Comparison of ENCODE assay signal across 19 mouse cellular contexts in genomic region chr6:134502335-134502734, GRCm38 (mm10).
DNase-seq lines count a peak whose midpoint lies in the region; ATAC-seq and TF ChIP-seq lines count a peak whose summit lies in the region.
"Had no signal": no experiment of that assay in that cellular context is flagged by ENCODE, and none has a peak within 500 bp of the region (broad histone marks: within the 10 kb centered on the region; RNA-seq: fewer than 3 reads in every experiment).

No protein-coding gene starts in this region.

- H3K4me2 ChIP-seq in embryonic facial prominence, embryonic 15.5 days (replicated peaks): no peak overlapping the region
- H3K4me2 ChIP-seq in heart, embryonic 13.5 days: peak overlapping the region; percentile 23; the same call in 1 of the 2 replicates
- no peak overlapping the region; the same call in 1 of the 2 replicates for H3K4me2 ChIP-seq in heart, embryonic 11.5 days
- no peak overlapping the region for H3K4me2 ChIP-seq in kidney, embryonic 15.5 days
- H3K4me2 ChIP-seq in lung, postnatal 0 days (replicated peaks; ENCODE audit: low read depth, low read length): no peak overlapping the region
- H3K4me2 ChIP-seq: forebrain, embryonic 15.5 days; hindbrain, embryonic 13.5 days had no signal

- H3K4me3 ChIP-seq in embryonic facial prominence, embryonic 15.5 days (replicated peaks): no peak overlapping the region
- no peak overlapping the region for H3K4me3 ChIP-seq in embryonic facial prominence, embryonic 10.5 days
- no peak overlapping the region for H3K4me3 ChIP-seq in heart, embryonic 13.5 days
- no peak overlapping the region for H3K4me3 ChIP-seq in heart, embryonic 11.5 days (ENCODE audit: low read depth, low read length)
- H3K4me3 ChIP-seq in kidney, embryonic 15.5 days (replicated peaks): no peak overlapping the region
- no peak overlapping the region for H3K4me3 ChIP-seq in lung, postnatal 0 days (ENCODE audit: low read depth, low read length)
- H3K4me3 ChIP-seq: forebrain, embryonic 15.5 days; hindbrain, embryonic 13.5 days had no signal

- H3K27me3 ChIP-seq in embryonic facial prominence, embryonic 15.5 days: no peaks in the 10 kb centered on the region
- no peaks in the 10 kb centered on the region for H3K27me3 ChIP-seq in embryonic facial prominence, embryonic 10.5 days (replicated peaks; ENCODE audit: low read depth, poor library complexity, severe bottlenecking)
- no peaks in the 10 kb centered on the region for H3K27me3 ChIP-seq in heart, embryonic 13.5 days (replicated peaks)
- H3K27me3 ChIP-seq in heart, embryonic 11.5 days (ENCODE audit: control insufficient read depth, insufficient read depth, low read length): no peaks in the 10 kb centered on the region
- H3K27me3 ChIP-seq in kidney, embryonic 15.5 days: no peaks in the 10 kb centered on the region
- H3K27me3 ChIP-seq in lung, postnatal 0 days (replicated peaks; ENCODE audit: insufficient read depth, low read length): no peaks in the 10 kb centered on the region
- H3K27me3 ChIP-seq: forebrain, embryonic 15.5 days; hindbrain, embryonic 13.5 days had no signal

- 0 out of 2 replicates have a peak overlapping the region, but pooled peaks have one; percentile 5 for H3K27ac ChIP-seq in embryonic facial prominence, embryonic 15.5 days (replicated peaks)
- H3K27ac ChIP-seq in embryonic facial prominence, embryonic 10.5 days (replicated peaks): no peak overlapping the region
- H3K27ac ChIP-seq in heart, embryonic 13.5 days (replicated peaks): no peak overlapping the region
- H3K27ac ChIP-seq in heart, embryonic 11.5 days (ENCODE audit: low read depth, low read length): no peak overlapping the region
- peak overlapping the region; percentile 32; the same call in 1 of the 2 replicates for H3K27ac ChIP-seq in kidney, embryonic 15.5 days
- H3K27ac ChIP-seq in lung, postnatal 0 days (ENCODE audit: low read length): no peak overlapping the region
- H3K27ac ChIP-seq: hindbrain, embryonic 13.5 days; hindbrain, postnatal 0 days had no signal

- WGBS in embryonic facial prominence, embryonic 15.5 days: 67% methylated on average over 7 of the region's 7 CpGs
- 77% methylated on average over 7 of the region's 7 CpGs for WGBS in embryonic facial prominence, embryonic 10.5 days
- WGBS in heart, embryonic 13.5 days: 41% methylated on average over 7 of the region's 7 CpGs
- 53% methylated on average over 7 of the region's 7 CpGs for WGBS in heart, embryonic 11.5 days (ENCODE audit: insufficient replicate concordance)
- 59% methylated on average over 7 of the region's 7 CpGs for WGBS in kidney, embryonic 15.5 days
- WGBS in lung, postnatal 0 days: 70% methylated on average over 7 of the region's 7 CpGs

- no peak for DNase-seq in embryonic facial prominence, embryonic 10.5 days (ENCODE audit: low spot score)
- no peak for DNase-seq in kidney, postnatal 14 days
- DNase-seq in lung, postnatal 10 days: peak; percentile 27
- DNase-seq in lung, postnatal 0 days (ENCODE audit: low spot score): no peak
- DNase-seq: adrenal gland, adult 8-10 months; adrenal gland, postnatal 36 days; B cell, adult 2 months; cerebellum, adult 2 months; cerebellum, postnatal 10 days; gastrocnemius, postnatal 14 days had no signal

- H3K9ac ChIP-seq in embryonic facial prominence, embryonic 15.5 days: no peak overlapping the region
- H3K9ac ChIP-seq in heart, embryonic 13.5 days: no peak overlapping the region
- no peak overlapping the region for H3K9ac ChIP-seq in heart, embryonic 11.5 days (ENCODE audit: low read depth, low read length)
- no peak overlapping the region for H3K9ac ChIP-seq in kidney, embryonic 15.5 days
- no peak overlapping the region for H3K9ac ChIP-seq in lung, postnatal 0 days (replicated peaks; ENCODE audit: low read depth)
- H3K9ac ChIP-seq: forebrain, embryonic 15.5 days; hindbrain, embryonic 13.5 days had no signal

- TF ChIP-seq EP300 in lung, postnatal 0 days (IDR thresholded peaks at IDR 0.05): no peak

- no peak for ATAC-seq in embryonic facial prominence, embryonic 15.5 days (ENCODE audit: insufficient number of reproducible peaks, low FRiP score, low TSS enrichment, low read depth)
- ATAC-seq in heart, embryonic 13.5 days (ENCODE audit: extremely low read depth, insufficient number of reproducible peaks, low FRiP score, low TSS enrichment): no peak
- ATAC-seq in heart, embryonic 11.5 days (replicated peaks; ENCODE audit: insufficient number of reproducible peaks, low FRiP score, low TSS enrichment): no peak
- no peak for ATAC-seq in kidney, embryonic 15.5 days (replicated peaks; ENCODE audit: low FRiP score)
- ATAC-seq in lung, postnatal 0 days: no peak
- ATAC-seq: CD4-positive, CD25-positive, alpha-beta regulatory T cell, adult 4 months; forebrain, embryonic 15.5 days; hindbrain, postnatal 0 days had no signal

- peaks cover 26% of the 10 kb centered on the region for H3K36me3 ChIP-seq in embryonic facial prominence, embryonic 15.5 days
- H3K36me3 ChIP-seq in embryonic facial prominence, embryonic 10.5 days (replicated peaks): peaks cover 69% of the 10 kb centered on the region
- peaks cover 36% of the 10 kb centered on the region for H3K36me3 ChIP-seq in heart, embryonic 13.5 days
- H3K36me3 ChIP-seq in heart, embryonic 11.5 days (ENCODE audit: control insufficient read depth, insufficient read depth, low read length): peaks cover 3% of the 10 kb centered on the region; the same call in 1 of the 2 replicates
- peaks cover 57% of the 10 kb centered on the region for H3K36me3 ChIP-seq in kidney, embryonic 15.5 days
- peaks cover 5% of the 10 kb centered on the region; the same call in 1 of the 2 replicates for H3K36me3 ChIP-seq in lung, postnatal 0 days (ENCODE audit: insufficient read depth, low read length)

- no peak for TF ChIP-seq CTCF in lung, postnatal 0 days (IDR thresholded peaks at IDR 0.05)

- H3K4me1 ChIP-seq in embryonic facial prominence, embryonic 15.5 days: peaks cover 8% of the 10 kb centered on the region; the same call in 1 of the 2 replicates
- H3K4me1 ChIP-seq in embryonic facial prominence, embryonic 10.5 days: peaks cover 39% of the 10 kb centered on the region
- H3K4me1 ChIP-seq in heart, embryonic 13.5 days: peaks cover 63% of the 10 kb centered on the region
- H3K4me1 ChIP-seq in heart, embryonic 11.5 days (ENCODE audit: control insufficient read depth, insufficient read depth, low read length): peaks cover 36% of the 10 kb centered on the region
- H3K4me1 ChIP-seq in kidney, embryonic 15.5 days: peaks cover 19% of the 10 kb centered on the region
- H3K4me1 ChIP-seq in lung, postnatal 0 days (ENCODE audit: insufficient read depth, low read depth, low read length): peaks cover 3% of the 10 kb centered on the region; the same call in 1 of the 2 replicates

- H3K9me3 ChIP-seq in embryonic facial prominence, embryonic 15.5 days (replicated peaks): no peaks in the 10 kb centered on the region
- no peaks in the 10 kb centered on the region for H3K9me3 ChIP-seq in embryonic facial prominence, embryonic 10.5 days
- no peaks in the 10 kb centered on the region for H3K9me3 ChIP-seq in heart, embryonic 13.5 days
- no peaks in the 10 kb centered on the region for H3K9me3 ChIP-seq in heart, embryonic 11.5 days (replicated peaks; ENCODE audit: control insufficient read depth, low read length)
- no peaks in the 10 kb centered on the region for H3K9me3 ChIP-seq in kidney, embryonic 15.5 days (replicated peaks)
- no peaks in the 10 kb centered on the region for H3K9me3 ChIP-seq in lung, postnatal 0 days (ENCODE audit: low read length)
- H3K9me3 ChIP-seq: forebrain, embryonic 15.5 days; G1E; hindbrain, embryonic 13.5 days had no signal

Comparison
In these comparisons a context has a peak if more than half of its experiments do, and no peak if none do; other contexts are left out.
1. H3K27ac ChIP-seq: peak in embryonic facial prominence, embryonic 15.5 days (single experiment) and kidney, embryonic 15.5 days (single experiment); none in embryonic facial prominence, embryonic 10.5 days (single experiment), heart, embryonic 13.5 days (single experiment), heart, embryonic 11.5 days (single experiment) and lung, postnatal 0 days (single experiment).